Mouse (Mus musculus): ENCODE data around the gene Btbd1. TPM values are rescaled to one million over a fixed set of nuclear protein-coding genes. Genes with fewer than 3 reads are reported as not detected.

Gene Btbd1
- polyA plus RNA-seq, 1 experiment, result 72.5 TPM

DNA sequence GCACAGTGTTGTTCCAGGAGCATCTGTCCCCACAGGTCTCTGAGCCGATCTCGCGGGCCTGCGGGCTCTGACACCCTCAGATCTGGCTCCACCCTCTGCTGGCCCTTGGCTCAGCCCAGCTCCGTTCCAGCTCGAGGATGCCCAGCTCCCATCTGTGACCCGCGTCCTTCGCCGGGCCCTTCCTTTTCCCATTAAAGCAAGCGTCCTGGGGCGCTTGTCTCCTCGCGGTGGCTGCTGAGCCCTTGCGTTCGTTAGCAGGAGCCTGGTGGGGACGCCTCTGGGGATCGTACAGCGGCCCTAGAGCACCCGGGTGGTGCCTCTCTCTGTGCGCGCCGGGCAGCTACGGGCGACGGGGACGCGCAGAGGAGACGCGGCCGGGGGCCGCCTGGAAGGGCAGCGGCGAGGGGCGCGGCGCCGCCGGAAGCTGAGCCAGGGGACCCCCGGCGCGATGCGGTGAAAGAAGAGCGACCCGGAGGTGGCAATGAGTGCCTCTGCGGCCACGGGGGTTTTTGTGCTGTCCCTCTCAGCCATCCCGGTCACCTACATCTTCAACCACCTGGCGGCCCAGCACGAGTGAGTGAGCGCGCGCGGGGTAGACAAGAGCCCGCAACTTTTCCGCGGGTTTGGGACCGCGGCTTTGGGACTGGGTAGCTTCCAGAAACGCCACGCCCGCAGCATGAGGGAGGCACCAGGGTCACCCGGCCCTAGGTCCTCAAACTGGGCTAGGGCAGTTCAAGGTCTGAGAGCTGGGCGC lies 29.9 kb upstream of the Btbd1 start, which contains the start of gene Tm6sf1:
Gene Tm6sf1, plus strand, starts transcription at position 34 of the 754 bp plus-strand sequence.
- Histone ChIP-seq H3K4me3 (replicated peaks; ENCODE audit: insufficient read depth, low read depth, low read length) (peak within 1 kb of the TSS; percentile 6), H3K4me1 (ENCODE audit: control insufficient read depth, insufficient read depth, low read length) (no peaks in the 10 kb centered on the region; the same call in 1 of the 2 replicates), H3K27me3 (ENCODE audit: control insufficient read depth, insufficient read depth, low read length) (peaks cover 2% of the 10 kb centered on the region; the same call in 1 of the 2 replicates), H3K27ac (ENCODE audit: insufficient read depth, low read length) (no peak within 1 kb of the TSS)
- TF ChIP-seq POLR2A (IDR thresholded peaks at IDR 0.05; ENCODE audit: borderline replicate concordance, insufficient read depth, low read length) (no peak), CTCF (IDR thresholded peaks at IDR 0.05; ENCODE audit: borderline replicate concordance, insufficient read depth, low read depth, low read length) (no peak)
- DNase-seq, result peak; percentile 34 to 36
- WGBS, result 1% methylated on average over 64 of the region's 64 CpGs

GRCm38 (mm10) chr7:81858236-81858635 lies 29.0 kb upstream of the Btbd1 start:
- peaks cover 2% of the 10 kb centered on the region; the same call in 1 of the 2 replicates for H3K27me3 ChIP-seq (ENCODE audit: control insufficient read depth, insufficient read depth, low read length)
- WGBS, result 12% methylated on average over 9 of the region's 9 CpGs
- no peak overlapping the region for H3K27ac ChIP-seq (ENCODE audit: insufficient read depth, low read length)
- no peak for TF ChIP-seq POLR2A (IDR thresholded peaks at IDR 0.05; ENCODE audit: borderline replicate concordance, insufficient read depth, low read length)
- no peak for TF ChIP-seq CTCF (IDR thresholded peaks at IDR 0.05; ENCODE audit: borderline replicate concordance, insufficient read depth, low read depth, low read length)
- no peak for DNase-seq
- H3K4me3 ChIP-seq (replicated peaks; ENCODE audit: insufficient read depth, low read depth, low read length), result no peak overlapping the region
- H3K4me1 ChIP-seq (ENCODE audit: control insufficient read depth, insufficient read depth, low read length), result no peaks in the 10 kb centered on the region; the same call in 1 of the 2 replicates

- DNase-seq, result no peak
- WGBS, result 84% methylated on average over 4 of the region's 4 CpGs
- Histone ChIP-seq H3K27me3 (ENCODE audit: control insufficient read depth, insufficient read depth, low read length) (peaks cover 2% of the 10 kb centered on the region; the same call in 1 of the 2 replicates), H3K27ac (ENCODE audit: insufficient read depth, low read length) (no peak overlapping the region), H3K4me3 (replicated peaks; ENCODE audit: insufficient read depth, low read depth, low read length) (no peak overlapping the region), H3K4me1 (ENCODE audit: control insufficient read depth, insufficient read depth, low read length) (no peaks in the 10 kb centered on the region; the same call in 1 of the 2 replicates)
- no peak for TF ChIP-seq POLR2A (IDR thresholded peaks at IDR 0.05; ENCODE audit: borderline replicate concordance, insufficient read depth, low read length)
Measured at GRCm38 (mm10) chr7:81856221-81856620, 27.0 kb upstream of the Btbd1 start.

- peaks cover 2% of the 10 kb centered on the region; the same call in 1 of the 2 replicates for H3K27me3 ChIP-seq (ENCODE audit: control insufficient read depth, insufficient read depth, low read length)
- TF ChIP-seq CTCF (IDR thresholded peaks at IDR 0.05; ENCODE audit: borderline replicate concordance, insufficient read depth, low read depth, low read length) (no peak), POLR2A (IDR thresholded peaks at IDR 0.05; ENCODE audit: borderline replicate concordance, insufficient read depth, low read length) (no peak)
- WGBS, result 89% methylated on average over 1 of the region's 1 CpGs
- no peak within 1 kb of the TSS for H3K27ac ChIP-seq (ENCODE audit: insufficient read depth, low read length)
- DNase-seq, result no peak
- no peaks in the 10 kb centered on the region; the same call in 1 of the 2 replicates for H3K4me1 ChIP-seq (ENCODE audit: control insufficient read depth, insufficient read depth, low read length)
- H3K4me3 ChIP-seq (replicated peaks; ENCODE audit: insufficient read depth, low read depth, low read length), result no peak within 1 kb of the TSS
Measured at GRCm38 (mm10) chr7:81855694-81856093, 26.5 kb upstream of the Btbd1 start, which contains the start of gene Gm10160. Gene Gm10160, minus strand, starts transcription at chr7:81855794.

- Histone ChIP-seq H3K27ac (ENCODE audit: insufficient read depth, low read length) (no peak overlapping the region), H3K4me1 (ENCODE audit: control insufficient read depth, insufficient read depth, low read length) (no peaks in the 10 kb centered on the region), H3K27me3 (ENCODE audit: control insufficient read depth, insufficient read depth, low read length) (peaks cover 2% of the 10 kb centered on the region; the same call in 1 of the 2 replicates), H3K4me3 (replicated peaks; ENCODE audit: insufficient read depth, low read depth, low read length) (no peak overlapping the region)
- TF ChIP-seq CTCF (IDR thresholded peaks at IDR 0.05; ENCODE audit: borderline replicate concordance, insufficient read depth, low read depth, low read length) (no peak), POLR2A (IDR thresholded peaks at IDR 0.05; ENCODE audit: borderline replicate concordance, insufficient read depth, low read length) (no peak)
- 40% methylated on average over 8 of the region's 8 CpGs for WGBS
- no peak for DNase-seq
Measured at GRCm38 (mm10) chr7:81854568-81855307, 25.5 kb upstream of the Btbd1 start.

DNA sequence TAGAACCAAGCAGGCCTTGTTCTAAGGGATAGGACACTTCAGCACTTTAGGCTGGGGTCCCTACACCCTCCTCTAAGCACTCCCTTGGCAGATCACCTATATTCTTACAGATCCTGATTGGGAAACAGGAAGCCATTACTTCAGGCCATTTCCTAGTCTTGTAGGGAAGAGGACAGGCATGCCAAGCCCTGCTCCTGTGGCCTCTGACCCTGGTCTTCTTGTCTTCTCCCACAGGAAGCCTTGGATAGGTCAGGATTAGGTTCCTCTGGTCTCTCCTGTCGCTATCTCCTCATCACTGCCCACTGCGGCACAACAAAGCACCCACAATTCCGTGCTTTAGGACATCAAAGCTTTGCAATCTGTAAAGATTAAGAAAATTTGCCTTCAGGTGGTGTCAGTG lies 22.5 kb upstream of the Btbd1 start:
- Histone ChIP-seq H3K4me1 (ENCODE audit: control insufficient read depth, insufficient read depth, low read length) (no peaks in the 10 kb centered on the region), H3K27ac (ENCODE audit: insufficient read depth, low read length) (no peak overlapping the region), H3K4me3 (replicated peaks; ENCODE audit: insufficient read depth, low read depth, low read length) (no peak overlapping the region), H3K27me3 (ENCODE audit: control insufficient read depth, insufficient read depth, low read length) (no peaks in the 10 kb centered on the region; the same call in 1 of the 2 replicates)
- WGBS, result 94% methylated on average over 3 of the region's 3 CpGs
- TF ChIP-seq CTCF (IDR thresholded peaks at IDR 0.05; ENCODE audit: borderline replicate concordance, insufficient read depth, low read depth, low read length) (no peak), POLR2A (IDR thresholded peaks at IDR 0.05; ENCODE audit: borderline replicate concordance, insufficient read depth, low read length) (no peak)
- DNase-seq, result no peak

DNA sequence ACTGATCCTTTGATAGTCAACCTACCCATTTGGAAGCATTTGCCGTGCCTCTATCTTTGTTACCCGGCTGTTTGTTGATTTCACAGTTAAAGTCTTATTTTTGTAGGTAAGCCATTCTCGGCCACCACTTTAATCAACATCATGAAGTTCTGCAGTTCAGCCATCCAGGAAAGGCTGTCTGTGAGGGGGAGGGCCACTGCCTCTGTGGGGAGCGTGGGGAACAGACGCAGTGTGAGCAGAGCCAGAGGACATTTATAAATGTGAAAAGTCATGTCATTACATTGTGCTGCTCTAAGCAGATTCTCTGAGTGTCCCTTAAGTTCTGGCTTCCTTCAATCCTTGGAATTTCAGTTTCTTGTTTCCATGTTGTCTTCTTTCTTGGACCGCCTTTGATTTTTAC lies 20.9 kb upstream of the Btbd1 start:
- DNase-seq, result no peak
- no peaks in the 10 kb centered on the region for H3K4me1 ChIP-seq (ENCODE audit: control insufficient read depth, insufficient read depth, low read length)
- no peak overlapping the region for H3K27ac ChIP-seq (ENCODE audit: insufficient read depth, low read length)
- WGBS, result 81% methylated on average over 6 of the region's 6 CpGs
- H3K4me3 ChIP-seq (replicated peaks; ENCODE audit: insufficient read depth, low read depth, low read length), result no peak overlapping the region
- H3K27me3 ChIP-seq (ENCODE audit: control insufficient read depth, insufficient read depth, low read length), result no peaks in the 10 kb centered on the region; the same call in 1 of the 2 replicates
- TF ChIP-seq POLR2A (IDR thresholded peaks at IDR 0.05; ENCODE audit: borderline replicate concordance, insufficient read depth, low read length) (no peak), CTCF (IDR thresholded peaks at IDR 0.05; ENCODE audit: borderline replicate concordance, insufficient read depth, low read depth, low read length) (no peak)
